Mouse (Mus musculus) kidney, postnatal 36 days (tissue): Measurements from ENCODE around the gene Fam168a.

Experiments used
- DNase-seq, 2 experiments: peaks; one replicate each; pipeline ENCODE4 v3.0.0; 2021 to 2022; ENCODE audit warnings: mixed read lengths in 2 of 2

Fam168a gene

GRCm38 (mm10) chr7:100869877-100870629, 163.6 kb downstream of the Fam168a start:
- no peak for DNase-seq

- no peak for DNase-seq
These were observed 164.9 kb downstream of the Fam168a start for GRCm38 (mm10) chr7:100871355-100871754.

- peak; percentile 47 to 63 for DNase-seq
These were observed 165.5 kb downstream of the Fam168a start for GRCm38 (mm10) chr7:100871892-100872291.

- DNase-seq, result no peak
These were observed 166.8 kb downstream of the Fam168a start for GRCm38 (mm10) chr7:100873197-100873596.

- DNase-seq, result no peak
These were observed 169.4 kb downstream of the Fam168a start for GRCm38 (mm10) chr7:100875822-100876221.

- DNase-seq, result no peak
These were observed 169.9 kb downstream of the Fam168a start for GRCm38 (mm10) chr7:100876293-100876692.

GRCm38 (mm10) chr7:100876771-100877170, 170.3 kb downstream of the Fam168a start:
- DNase-seq, result no peak

- DNase-seq, result peak; percentile 67 to 88
These were observed 173.2 kb downstream of the Fam168a start for GRCm38 (mm10) chr7:100879595-100879994.

- no peak for DNase-seq
These were observed 175.1 kb downstream of the Fam168a start for GRCm38 (mm10) chr7:100881531-100881930.

- DNase-seq, result no peak
These were observed 175.5 kb downstream of the Fam168a start for GRCm38 (mm10) chr7:100881950-100882349.

GRCm38 (mm10) chr7:100884460-100884859, 178.0 kb downstream of the Fam168a start:
- no peak for DNase-seq

GRCm38 (mm10) chr7:100886535-100886934, 180.1 kb downstream of the Fam168a start:
- DNase-seq, result peak in 1 of 2 experiments; percentile 72
